Mouse (Mus musculus): Measurements from ENCODE around the gene Cops8. TPM values are rescaled to one million over a fixed set of nuclear protein-coding genes. Genes with fewer than 3 reads are reported as not detected.

The Cops8 gene
- polyA plus RNA-seq, 1 experiment: 48.4 TPM

- no peak for DNase-seq (ENCODE audit: low read depth)
Observed at GRCm38 (mm10) chr1:90651781-90652180, 49.0 kb downstream of the Cops8 start.

- DNase-seq (ENCODE audit: low read depth): no peak
Observed at GRCm38 (mm10) chr1:90652553-90652952, 49.8 kb downstream of the Cops8 start.

DNA sequence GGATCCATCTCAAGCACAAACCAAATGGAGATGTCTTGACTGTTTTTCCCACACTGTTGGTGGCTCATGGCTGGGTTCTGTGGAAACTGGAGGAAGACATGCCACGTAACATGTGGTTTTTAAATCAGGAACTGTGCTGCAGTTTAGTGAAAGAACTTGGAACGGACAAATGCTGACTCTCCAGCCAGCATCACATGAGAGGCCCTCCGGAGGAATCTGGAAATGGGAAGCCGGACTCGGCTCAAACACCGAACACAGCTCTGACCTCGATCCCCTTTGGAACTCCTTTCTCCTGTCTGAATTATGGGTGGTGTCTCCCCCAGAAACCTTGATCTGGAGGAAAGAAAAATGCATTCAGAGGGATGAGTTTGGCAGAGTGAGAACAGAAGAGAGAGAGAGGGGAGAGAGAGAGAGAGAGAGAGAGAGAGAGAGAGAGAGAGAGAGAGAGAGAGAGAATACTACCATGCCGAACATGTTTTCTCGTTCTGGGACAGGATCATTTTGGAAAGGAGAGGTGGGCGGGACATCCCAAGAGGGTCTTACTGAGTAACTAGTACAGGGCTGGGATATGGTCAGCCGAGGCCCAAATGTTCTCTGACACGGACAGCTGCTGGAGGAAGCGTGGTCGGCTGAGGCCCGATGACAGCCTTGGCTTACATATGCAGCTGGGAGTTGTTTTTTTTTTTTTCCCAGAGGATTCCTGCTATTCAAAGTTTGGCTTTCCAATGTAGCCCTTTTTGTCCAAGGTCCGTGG lies 53.9 kb downstream of the Cops8 start:
- DNase-seq (ENCODE audit: low read depth): no peak

- no peak for DNase-seq (ENCODE audit: low read depth)
Observed at GRCm38 (mm10) chr1:90657292-90658050, 54.7 kb downstream of the Cops8 start.

- DNase-seq (ENCODE audit: low read depth): no peak
Observed at GRCm38 (mm10) chr1:90658581-90658980, 55.8 kb downstream of the Cops8 start.

DNA sequence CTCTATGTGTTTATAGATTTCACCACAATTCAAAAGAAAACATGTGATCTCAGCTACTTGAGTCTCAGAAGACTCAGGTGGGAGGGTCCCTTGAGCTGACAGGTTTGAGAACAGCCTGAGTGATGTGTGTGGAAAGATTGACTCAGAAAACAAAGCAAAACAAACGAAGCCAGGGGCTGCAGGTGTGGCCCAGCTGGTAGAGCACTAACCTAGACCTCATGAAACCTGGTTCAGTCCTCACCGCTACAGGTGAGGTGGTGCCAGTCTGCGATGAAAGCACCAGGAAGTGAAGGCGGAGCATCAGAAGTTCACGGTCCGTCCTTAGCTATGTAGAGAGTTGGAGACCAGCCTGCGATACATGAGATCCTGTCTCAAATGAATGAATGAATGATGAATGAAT lies 57.4 kb downstream of the Cops8 start:
- DNase-seq (ENCODE audit: low read depth): no peak

- no peak for DNase-seq (ENCODE audit: low read depth)
Observed at GRCm38 (mm10) chr1:90662491-90662890, 59.7 kb downstream of the Cops8 start.

Other genes starting within 250 kb of the Cops8 start
- gene Col6a3, start 241.0 kb downstream of the Cops8 start, polyA plus RNA-seq (2012; rRNA removed): 56.5 and 58.7 TPM in 2 replicates